Mouse (Mus musculus) left cerebral cortex, postnatal 14 days (tissue): ENCODE data around the gene Art4. TPM values are rescaled to one million over a fixed set of nuclear protein-coding genes. Genes with fewer than 3 reads are reported as not detected.

Experiments used
- DNase-seq, 2 experiments: peaks; one replicate each; pipeline ENCODE4 v3.0.0; 2021 to 2022; ENCODE audit warnings: low spot score in 2 of 2, mixed read lengths in 1 of 2
- intact Hi-C: fragments of 180-260 bp; cut with DNase I; formaldehyde crosslinking; loops from one replicate; pipeline ENCODE4 v1.15.1; 2025
- microRNA-seq, 2 experiments: library from miRNA; unstranded; fragments of <30 nt; microRNA quantifications; one replicate each; pipeline ENCODE4 v1.2.0; 2022
- total RNA-seq, 2 experiments: library from RNA; stranded (reverse); gene quantifications; 2 replicates each; pipeline ENCODE4 v1.2.3; 2021

The Art4 gene
- total RNA-seq, 2 experiments from 2014 or later = 0.21 TPM; not detected in 1

- intact Hi-C loops = no loop called here
- no peak for DNase-seq
Observed at GRCm38 (mm10) chr6:136804705-136805408, 52.7 kb downstream of the Art4 start.

DNA sequence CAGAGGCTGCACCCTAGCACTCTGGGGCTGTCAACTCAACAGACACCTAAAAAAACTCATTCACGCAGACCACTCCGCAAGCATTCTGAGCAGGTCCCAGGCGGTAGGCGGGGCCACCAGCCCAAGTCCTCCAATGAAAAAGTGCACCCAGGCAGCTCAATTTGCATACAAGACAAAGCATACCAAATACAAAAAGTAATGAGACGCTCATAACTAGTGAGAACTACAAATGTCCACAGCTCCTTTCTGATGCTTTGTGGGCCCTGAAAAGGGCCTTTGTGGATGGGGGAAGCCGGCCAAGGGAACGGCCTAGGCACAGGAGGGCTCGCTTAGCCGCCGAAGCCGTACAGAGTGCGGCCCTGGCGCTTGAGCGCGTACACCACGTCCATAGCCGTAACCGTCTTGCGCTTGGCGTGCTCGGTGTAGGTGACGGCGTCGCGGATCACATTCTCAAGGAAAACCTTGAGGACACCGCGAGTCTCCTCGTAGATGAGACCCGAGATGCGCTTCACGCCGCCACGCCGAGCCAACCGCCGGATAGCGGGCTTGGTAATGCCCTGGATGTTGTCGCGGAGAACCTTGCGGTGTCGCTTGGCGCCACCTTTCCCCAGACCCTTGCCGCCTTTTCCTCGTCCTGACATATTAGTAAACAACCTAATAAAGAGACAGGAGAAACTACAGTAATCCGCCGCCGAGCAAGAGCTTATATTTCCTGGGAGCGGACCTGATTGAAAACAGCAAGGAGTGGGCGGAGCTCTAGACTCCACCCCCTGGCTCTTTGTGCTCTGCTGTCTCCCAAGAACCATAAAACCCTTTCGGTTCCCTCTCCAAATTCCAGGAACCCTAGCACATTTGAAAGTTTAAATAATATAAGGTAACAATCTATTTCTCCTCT is 53.5 kb downstream of the Art4 start, which contains the start of gene Hist4h4:
Gene Hist4h4 (minus strand): TSS at position 677 of the 895 bp plus-strand sequence.
- intact Hi-C loops = no loop called here
- peak; percentile 96 to 98 for DNase-seq

DNA sequence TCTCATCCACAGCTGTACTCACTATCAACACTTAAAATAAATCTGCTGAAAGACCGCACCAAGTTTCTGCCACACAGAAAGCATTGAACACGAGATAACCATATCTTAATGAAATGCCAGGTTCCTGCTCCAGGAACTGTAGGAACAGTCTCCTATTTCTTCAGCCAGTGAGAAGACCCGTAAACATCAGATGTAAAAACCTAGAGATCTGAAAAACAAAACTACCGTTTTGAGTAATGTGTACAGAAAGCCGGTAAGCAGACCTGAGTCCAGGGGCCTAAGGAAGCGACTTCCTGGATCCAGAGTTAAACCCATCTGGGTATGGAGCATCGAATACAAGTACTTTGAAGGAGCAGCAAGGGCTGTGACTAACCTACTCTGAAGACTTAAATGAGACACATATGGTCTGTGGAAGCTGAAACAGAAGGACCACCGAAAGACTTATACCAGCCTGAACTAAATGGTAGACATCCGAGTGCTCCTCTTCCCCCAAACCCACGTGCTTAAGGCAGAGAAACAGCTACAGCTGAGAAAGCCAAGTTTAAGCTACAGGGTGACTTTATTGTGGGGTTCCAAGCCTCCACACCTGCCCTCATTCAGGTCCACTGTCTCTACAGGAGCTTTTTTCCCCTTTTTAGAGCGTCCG is 54.3 kb downstream of the Art4 start:
- intact Hi-C loops = no loop called here
- DNase-seq = no peak

GRCm38 (mm10) chr6:136801274-136801673 is 56.3 kb downstream of the Art4 start:
- DNase-seq = no peak
- intact Hi-C loops = no loop called here

GRCm38 (mm10) chr6:136800710-136801109 is 56.8 kb downstream of the Art4 start:
- intact Hi-C loops = no loop called here
- no peak for DNase-seq

Small RNA genes within 50 kb of the gene (microRNA-seq; reads per million reads assigned to microRNA genes)
- 0 reads per million in 2 experiments for gene Gm44364

Other genes with a start within 250 kb of the Art4 start
- under 1 TPM; 0.33 to 0.47 TPM for gene Plbd1, start 195.8 kb downstream of the Art4 start, total RNA-seq
- gene Gucy2c, start 76.0 kb downstream of the Art4 start, total RNA-seq = under 1 TPM; 0.42 to 0.57 TPM
- gene Hist4h4, start 53.3 kb downstream of the Art4 start, total RNA-seq = 10 to 100 TPM in 1 of 2 experiments, 1 to 10 TPM in 1; 7.9 to 10.4 TPM
- gene H2afj, start 49.5 kb downstream of the Art4 start, total RNA-seq = 10 to 100 TPM; 65.7 to 66.8 TPM
- gene BC049715, start 30.1 kb downstream of the Art4 start, total RNA-seq = 1 to 10 TPM; 2.7 to 4.8 TPM
- 100 to 1,000 TPM; 120 to 128 TPM for gene Wbp11, start 29.5 kb downstream of the Art4 start, total RNA-seq
- 1 to 10 TPM; 2.1 to 4.2 TPM for gene Smco3, start 22.3 kb downstream of the Art4 start, total RNA-seq
- 10 to 100 TPM; 44.9 to 54.4 TPM for gene Mgp, start 18.1 kb upstream of the Art4 start, total RNA-seq
- under 1 TPM; 0.34 to 0.81 TPM for gene Erp27, start 64.4 kb upstream of the Art4 start, total RNA-seq
- gene Pde6h, start 66.1 kb upstream of the Art4 start, total RNA-seq = 1 to 10 TPM; 1.3 to 1.6 TPM
- gene Arhgdib, start 84.2 kb upstream of the Art4 start, total RNA-seq = 10 to 100 TPM; 16.6 to 17.0 TPM